ENCODE assay signal across 14 mouse cellular contexts in the genomic region with DNA sequence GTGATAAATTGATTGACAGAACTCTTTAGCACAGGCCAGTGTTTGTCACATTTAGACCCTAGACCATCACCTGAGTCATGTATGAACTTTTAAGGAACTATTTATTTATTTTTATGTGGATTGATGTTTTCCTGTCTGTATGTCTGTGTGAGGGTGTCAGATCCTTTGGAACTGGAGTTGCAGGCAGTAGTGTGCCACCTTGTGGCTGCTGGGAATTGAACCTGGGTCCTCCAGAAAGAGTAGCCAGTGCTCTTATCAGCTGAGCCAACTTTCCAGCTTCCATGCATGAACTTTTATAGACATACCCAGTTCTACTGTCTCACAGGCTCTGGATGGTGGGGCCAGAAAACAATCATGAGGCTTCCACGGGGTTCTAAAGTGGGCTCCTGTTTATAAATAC.
DNase-seq lines count a peak whose midpoint lies in the region; ATAC-seq and TF ChIP-seq lines count a peak whose summit lies in the region.
"Had no signal": no experiment of that assay in that cellular context is flagged by ENCODE, and none has a peak within 500 bp of the region (broad histone marks: within the 10 kb centered on the region; RNA-seq: fewer than 3 reads in every experiment).

No protein-coding gene starts in this region.

- 44% methylated on average over 1 of the region's 1 CpGs for WGBS in kidney, adult 2 months
- 56% methylated on average over 1 of the region's 1 CpGs for WGBS in kidney, embryonic 14.5 days
- WGBS in midbrain, postnatal 0 days = 59% methylated on average over 1 of the region's 1 CpGs
- 69% methylated on average over 1 of the region's 1 CpGs for WGBS in midbrain, embryonic 16.5 days

- no peak overlapping the region for H3K4me2 ChIP-seq in kidney, embryonic 14.5 days (replicated peaks; ENCODE audit: low read depth, low read length)
- no peak overlapping the region for H3K4me2 ChIP-seq in midbrain, postnatal 0 days (ENCODE audit: low read depth, low read length, poor library complexity, severe bottlenecking)
- no peak overlapping the region for H3K4me2 ChIP-seq in midbrain, embryonic 16.5 days (ENCODE audit: low read length)
- H3K4me2 ChIP-seq: embryonic facial prominence, embryonic 13.5 days; hindbrain, embryonic 14.5 days; neural tube, embryonic 13.5 days had no signal

- no peaks in the 10 kb centered on the region for H3K27me3 ChIP-seq in kidney, adult 2 months (replicated peaks; ENCODE audit: control insufficient read depth, insufficient read depth, low read length)
- no peaks in the 10 kb centered on the region for H3K27me3 ChIP-seq in kidney, embryonic 14.5 days (ENCODE audit: control insufficient read depth, insufficient read depth, low read length)
- no peaks in the 10 kb centered on the region for H3K27me3 ChIP-seq in midbrain, postnatal 0 days (ENCODE audit: insufficient read depth, low read length)
- H3K27me3 ChIP-seq in midbrain, embryonic 16.5 days (ENCODE audit: control insufficient read depth, insufficient read depth, low read depth, low read length) = no peaks in the 10 kb centered on the region
- H3K27me3 ChIP-seq: embryonic facial prominence, embryonic 13.5 days; neural tube, embryonic 13.5 days had no signal

- H3K36me3 ChIP-seq in kidney, adult 2 months (ENCODE audit: control insufficient read depth, insufficient read depth, low read length) = no peaks in the 10 kb centered on the region
- H3K36me3 ChIP-seq in kidney, embryonic 14.5 days (ENCODE audit: control insufficient read depth, insufficient read depth, low read length) = no peaks in the 10 kb centered on the region
- no peaks in the 10 kb centered on the region for H3K36me3 ChIP-seq in midbrain, postnatal 0 days (ENCODE audit: insufficient read depth, low read length)
- no peaks in the 10 kb centered on the region for H3K36me3 ChIP-seq in midbrain, embryonic 16.5 days (ENCODE audit: control insufficient read depth, insufficient read depth, low read length)
- H3K36me3 ChIP-seq: embryonic facial prominence, embryonic 13.5 days; neural tube, embryonic 13.5 days had no signal

- no peak for DNase-seq in kidney, adult 2 months
- DNase-seq in midbrain, postnatal 0 days (ENCODE audit: low spot score) = no peak
- peak; percentile 21 for DNase-seq in R1 (ENCODE audit: low read depth, low spot score)
- DNase-seq in retina, postnatal 1 day = peak; percentile 24
- no peak for DNase-seq in layer of hippocampus, adult 9-10 months (ENCODE audit: low spot score)
- DNase-seq: cerebellum, adult 11 months; heart, adult 11 months; layer of hippocampus, adult 9-11 months had no signal

- no peaks in the 10 kb centered on the region for H3K9me3 ChIP-seq in kidney, embryonic 14.5 days (ENCODE audit: control insufficient read depth, low read length)
- H3K9me3 ChIP-seq in midbrain, postnatal 0 days (ENCODE audit: low read length) = no peaks in the 10 kb centered on the region
- H3K9me3 ChIP-seq in midbrain, embryonic 16.5 days (replicated peaks; ENCODE audit: control insufficient read depth, low read length, poor library complexity, severe bottlenecking) = no peaks in the 10 kb centered on the region
- H3K9me3 ChIP-seq: embryonic facial prominence, embryonic 13.5 days; neural tube, embryonic 13.5 days had no signal

- no peak overlapping the region for H3K9ac ChIP-seq in kidney, embryonic 14.5 days (ENCODE audit: low read depth, low read length)
- no peak overlapping the region for H3K9ac ChIP-seq in midbrain, postnatal 0 days (replicated peaks; ENCODE audit: low read length, poor library complexity, severe bottlenecking)
- no peak overlapping the region for H3K9ac ChIP-seq in midbrain, embryonic 16.5 days (ENCODE audit: low read depth, low read length)
- H3K9ac ChIP-seq: embryonic facial prominence, embryonic 13.5 days; hindbrain, embryonic 14.5 days; neural tube, embryonic 13.5 days had no signal

- no peak for TF ChIP-seq POLR2A in kidney, adult 2 months (IDR thresholded peaks at IDR 0.05; ENCODE audit: low read depth, low read length)

- no peaks in the 10 kb centered on the region for H3K4me1 ChIP-seq in kidney, adult 2 months (ENCODE audit: control insufficient read depth, insufficient read depth, low read length)
- H3K4me1 ChIP-seq in kidney, embryonic 14.5 days (ENCODE audit: control insufficient read depth, insufficient read depth, low read length) = no peaks in the 10 kb centered on the region
- H3K4me1 ChIP-seq in midbrain, postnatal 0 days (ENCODE audit: insufficient read depth, low read length) = no peaks in the 10 kb centered on the region
- H3K4me1 ChIP-seq in midbrain, embryonic 16.5 days (ENCODE audit: control insufficient read depth, insufficient read depth, low read length) = peaks cover 10% of the 10 kb centered on the region

- ATAC-seq in kidney, embryonic 14.5 days (ENCODE audit: low FRiP score, low TSS enrichment) = no peak
- no peak for ATAC-seq in midbrain, postnatal 0 days (ENCODE audit: low FRiP score)
- no peak for ATAC-seq in midbrain, embryonic 16.5 days
- ATAC-seq: forebrain, embryonic 16.5 days had no signal

- 0 out of 2 replicates have a peak, but pooled peaks have one; percentile 20 for TF ChIP-seq CTCF in kidney, adult 2 months (conservative IDR thresholded peaks at IDR 0.05; ENCODE audit: insufficient read depth, insufficient read length, low read depth, low read length)
- TF ChIP-seq CTCF in midbrain, postnatal 0 days (IDR thresholded peaks at IDR 0.05) = peak; percentile 60

- H3K4me3 ChIP-seq in kidney, adult 2 months (ENCODE audit: insufficient read depth, low read depth, low read length) = no peak overlapping the region
- H3K4me3 ChIP-seq in kidney, embryonic 14.5 days (ENCODE audit: low read length) = no peak overlapping the region
- H3K4me3 ChIP-seq in midbrain, postnatal 0 days (ENCODE audit: low read depth, low read length) = no peak overlapping the region
- no peak overlapping the region for H3K4me3 ChIP-seq in midbrain, embryonic 16.5 days (ENCODE audit: low read depth, low read length)
- H3K4me3 ChIP-seq: embryonic facial prominence, embryonic 13.5 days; neural tube, embryonic 13.5 days had no signal

- no peak overlapping the region for H3K27ac ChIP-seq in kidney, adult 2 months (ENCODE audit: insufficient read depth, low read depth, low read length)
- no peak overlapping the region for H3K27ac ChIP-seq in kidney, embryonic 14.5 days (ENCODE audit: low read depth, low read length)
- no peak overlapping the region for H3K27ac ChIP-seq in midbrain, postnatal 0 days (ENCODE audit: low read depth, low read length)
- H3K27ac ChIP-seq in midbrain, embryonic 16.5 days (ENCODE audit: low read length) = no peak overlapping the region
- H3K27ac ChIP-seq: embryonic facial prominence, embryonic 13.5 days; hindbrain, embryonic 14.5 days; neural tube, embryonic 13.5 days had no signal

Comparison
In these comparisons a context has a peak if more than half of its experiments do, and no peak if none do; other contexts are left out.
1. DNase-seq: peak in R1 (single experiment) and retina, postnatal 1 day (single experiment); none in kidney, adult 2 months (single experiment), midbrain, postnatal 0 days (single experiment) and layer of hippocampus, adult 9-10 months (single experiment).